Mouse (Mus musculus) kidney, adult 2 months (tissue): Measurements from ENCODE around the gene Abca6. TPM values are rescaled to one million over a fixed set of nuclear protein-coding genes. Genes with fewer than 3 reads are reported as not detected.

Source experiments
- DNase-seq: peaks from one replicate; pipeline ENCODE4 v3.0.0; 2021
- H3K27ac ChIP-seq: fragments of 200-500 bp; 2 replicates; pipeline ENCODE4 v1.5.1; 2012; ENCODE audit warnings: low read depth, low read length, control low read depth, inconsistent platforms; ENCODE audit not compliant: insufficient read depth
- H3K27me3 ChIP-seq: fragments of 200-500 bp; replicated peaks from 2 replicates; pipeline ENCODE4 v1.6.1; 2012; ENCODE audit warnings: mild to moderate bottlenecking, moderate library complexity, low read length, inconsistent platforms; ENCODE audit not compliant: control insufficient read depth, insufficient read depth
- H3K36me3 ChIP-seq: fragments of 200-500 bp; 2 replicates; pipeline ENCODE4 v1.6.1; 2012; ENCODE audit warnings: mild to moderate bottlenecking, moderate library complexity, low read length, inconsistent platforms; ENCODE audit not compliant: control insufficient read depth, insufficient read depth
- H3K4me1 ChIP-seq: fragments of 200-500 bp; 2 replicates; pipeline ENCODE4 v1.6.1; 2011; ENCODE audit warnings: low read length; ENCODE audit not compliant: control insufficient read depth, insufficient read depth
- H3K4me3 ChIP-seq: fragments of 200-500 bp; 2 replicates; pipeline ENCODE4 v1.5.1; 2011; ENCODE audit warnings: mild to moderate bottlenecking, low read depth, low read length, control low read depth; ENCODE audit not compliant: insufficient read depth
- CTCF ChIP-seq: fragments of 200-500 bp; conservative IDR thresholded peaks from 2 replicates; pipeline ENCODE4 v1.5.1; 2011; ENCODE audit warnings: low read depth, mild to moderate bottlenecking, control low read depth, low read length, moderate library complexity, mixed read lengths; ENCODE audit not compliant: insufficient read depth, insufficient read length
- POLR2A ChIP-seq: fragments of 200-500 bp; IDR thresholded peaks from one replicate; pipeline ENCODE4 v1.6.1; 2011; ENCODE audit warnings: low read depth, low read length, control low read depth
- WGBS: fragments of 180-500 bp; shearing (Covaris S2); methylation state at CpG from one replicate; pipeline ENCODE4 v1.1.7; 2018; 5-methylcytosine and 5-hydroxymethylcytosine counted together
- polyA plus RNA-seq: library from polyadenylated mRNA; depleted of rRNA; stranded (reverse); fragments of >200 nt; gene quantifications from 2 replicates; pipeline ENCODE4 v1.2.3, GENCODE M21; 2012

Abca6 gene
- polyA plus RNA-seq, 1 experiment, result 0.56 TPM

GRCm38 (mm10) chr11:110257911-110258310 is 6.3 kb upstream of the Abca6 start:
- 73% methylated on average over 4 of the region's 4 CpGs for WGBS
- Histone ChIP-seq H3K27me3 (no peaks in the 10 kb centered on the region), H3K27ac (no peak overlapping the region), H3K4me3 (no peak overlapping the region), H3K36me3 (no peaks in the 10 kb centered on the region), H3K4me1 (no peaks in the 10 kb centered on the region)
- DNase-seq, result no peak
- TF ChIP-seq CTCF, result no peak
- no peak for TF ChIP-seq POLR2A

- no peak overlapping the region for H3K27ac ChIP-seq
- H3K36me3 ChIP-seq, result no peaks in the 10 kb centered on the region
- WGBS, result 89% methylated on average over 4 of the region's 4 CpGs
- DNase-seq, result no peak
- no peaks in the 10 kb centered on the region for H3K4me1 ChIP-seq
- no peak overlapping the region for H3K4me3 ChIP-seq
- TF ChIP-seq POLR2A, result no peak
- no peak for TF ChIP-seq CTCF
- no peaks in the 10 kb centered on the region for H3K27me3 ChIP-seq
Observed at GRCm38 (mm10) chr11:110257061-110257460, 5.5 kb upstream of the Abca6 start.

GRCm38 (mm10) chr11:110252256-110252655 is 680 bp upstream of the Abca6 start:
- 85% methylated on average over 3 of the region's 3 CpGs for WGBS
- Histone ChIP-seq H3K4me3 (no peak overlapping the region), H3K4me1 (no peaks in the 10 kb centered on the region), H3K36me3 (no peaks in the 10 kb centered on the region), H3K27ac (no peak overlapping the region), H3K27me3 (no peaks in the 10 kb centered on the region)
- no peak for DNase-seq
- no peak for TF ChIP-seq POLR2A

GRCm38 (mm10) chr11:110244730-110245129 is 6.8 kb downstream of the Abca6 start:
- DNase-seq, result peak; percentile 82
- H3K36me3 ChIP-seq, result no peaks in the 10 kb centered on the region

GRCm38 (mm10) chr11:110237466-110237865 is 14.1 kb downstream of the Abca6 start:
- Histone ChIP-seq H3K4me3 (no peak overlapping the region), H3K4me1 (no peaks in the 10 kb centered on the region), H3K36me3 (no peaks in the 10 kb centered on the region), H3K27me3 (no peaks in the 10 kb centered on the region), H3K27ac (no peak overlapping the region)
- no peak for DNase-seq
- TF ChIP-seq POLR2A (no peak), CTCF (no peak)
- 90% methylated on average over 2 of the region's 2 CpGs for WGBS

More at GRCm38 (mm10) chr11:110244730-110245129, 6.8 kb downstream of the Abca6 start:
- WGBS, result 50% methylated on average over 10 of the region's 10 CpGs
- Histone ChIP-seq H3K27ac (no peak overlapping the region), H3K27me3 (no peaks in the 10 kb centered on the region), H3K4me1 (no peaks in the 10 kb centered on the region), H3K4me3 (no peak overlapping the region)
- no peak for TF ChIP-seq CTCF
- no peak for TF ChIP-seq POLR2A

GRCm38 (mm10) chr11:110232975-110233374 is 18.6 kb downstream of the Abca6 start:
- TF ChIP-seq POLR2A (no peak), CTCF (0 out of 2 replicates have a peak, but pooled peaks have one; percentile 8)
- no peak overlapping the region for H3K4me3 ChIP-seq
- H3K36me3 ChIP-seq, result no peaks in the 10 kb centered on the region
- DNase-seq, result no peak
- H3K27me3 ChIP-seq, result no peaks in the 10 kb centered on the region
- no peaks in the 10 kb centered on the region for H3K4me1 ChIP-seq
- no peak overlapping the region for H3K27ac ChIP-seq

GRCm38 (mm10) chr11:110217118-110217517 is 34.5 kb downstream of the Abca6 start:
- no peaks in the 10 kb centered on the region for H3K36me3 ChIP-seq
- no peak overlapping the region for H3K4me3 ChIP-seq
- TF ChIP-seq CTCF (no peak), POLR2A (no peak)
- no peak for DNase-seq
- no peaks in the 10 kb centered on the region for H3K4me1 ChIP-seq
- no peaks in the 10 kb centered on the region; the same call in 1 of the 2 replicates for H3K27me3 ChIP-seq
- H3K27ac ChIP-seq, result no peak overlapping the region

GRCm38 (mm10) chr11:110203930-110204329 is 47.6 kb downstream of the Abca6 start:
- no peak overlapping the region for H3K27ac ChIP-seq
- 89% methylated on average over 5 of the region's 5 CpGs for WGBS
- H3K36me3 ChIP-seq, result no peaks in the 10 kb centered on the region
- H3K4me1 ChIP-seq, result no peaks in the 10 kb centered on the region
- no peak overlapping the region for H3K4me3 ChIP-seq
- no peak for DNase-seq
- TF ChIP-seq POLR2A (no peak), CTCF (no peak)
- no peaks in the 10 kb centered on the region for H3K27me3 ChIP-seq
